Mouse (Mus musculus): ENCODE results near the gene Ndufa13. TPM values are rescaled to one million over a fixed set of nuclear protein-coding genes. Genes with fewer than 3 reads are reported as not detected.

Gene Ndufa13
- polyA plus RNA-seq, 1 experiment from 2014 or later, result 201 TPM

DNA sequence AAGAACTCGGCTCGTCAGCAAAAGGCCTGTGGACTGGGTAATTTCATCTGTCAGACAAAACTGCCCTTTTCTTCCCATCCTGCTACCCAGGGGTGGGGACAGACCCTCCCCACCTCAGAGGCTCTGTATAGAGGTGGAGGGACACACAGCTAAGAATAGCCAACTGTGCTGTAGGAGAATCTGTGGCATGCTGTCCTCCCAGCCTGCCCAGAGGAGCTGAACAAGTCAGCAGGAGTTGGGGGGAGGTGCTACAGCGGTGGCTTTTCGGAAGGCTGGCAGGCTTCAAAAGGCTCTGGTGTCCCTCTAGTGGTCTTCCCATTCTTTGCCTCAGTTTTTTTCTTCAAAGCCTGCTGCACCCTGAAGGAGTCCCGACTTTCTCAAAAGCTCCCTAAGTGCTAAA is 13.4 kb upstream of the Ndufa13 start:
- Histone ChIP-seq H3K36me3 (ENCODE audit: control insufficient read depth, insufficient read depth, low read length) (peaks cover 71% of the 10 kb centered on the region), H3K4me2 (ENCODE audit: low read depth, low read length) (no peak overlapping the region), H3K27me3 (replicated peaks; ENCODE audit: control insufficient read depth, insufficient read depth, low read length) (no peaks in the 10 kb centered on the region), H3K27ac (replicated peaks; ENCODE audit: low read depth, low read length) (no peak overlapping the region), H3K4me1 (ENCODE audit: control insufficient read depth, insufficient read depth, low read length) (peaks cover 7% of the 10 kb centered on the region), H3K9ac (ENCODE audit: low read depth, low read length) (no peak overlapping the region), H3K9me3 (ENCODE audit: control insufficient read depth, low read length) (no peaks in the 10 kb centered on the region), H3K4me3 (ENCODE audit: low read depth, low read length) (no peak overlapping the region)
- ATAC-seq (ENCODE audit: low read depth), result no peak
- WGBS, result 43% methylated on average over 5 of the region's 5 CpGs
- DNase-seq (ENCODE audit: low spot score), result peak; percentile 57

DNA sequence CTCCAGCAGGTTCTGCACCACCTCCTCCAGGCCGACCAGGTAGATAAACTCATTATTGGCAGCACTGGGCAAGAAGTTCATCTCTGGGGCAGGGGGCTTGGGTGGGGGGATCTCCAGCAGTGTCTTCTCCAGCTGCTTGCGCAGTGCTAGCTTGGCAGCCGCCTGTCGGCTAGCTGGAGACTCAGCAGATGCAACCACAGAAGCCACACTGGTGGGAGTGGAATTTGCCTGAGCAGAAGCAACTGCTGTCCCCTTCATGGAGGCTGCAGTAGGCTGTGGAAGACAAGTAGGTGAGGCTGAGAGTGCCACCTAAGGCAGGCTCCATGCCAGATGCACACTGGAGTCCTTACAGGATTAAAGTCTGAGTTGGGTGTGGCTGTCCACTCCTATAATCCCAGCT is 12.2 kb upstream of the Ndufa13 start:
- Histone ChIP-seq H3K9ac (ENCODE audit: low read depth, low read length) (no peak overlapping the region), H3K36me3 (ENCODE audit: control insufficient read depth, insufficient read depth, low read length) (peaks cover 83% of the 10 kb centered on the region), H3K27me3 (replicated peaks; ENCODE audit: control insufficient read depth, insufficient read depth, low read length) (no peaks in the 10 kb centered on the region), H3K9me3 (ENCODE audit: control insufficient read depth, low read length) (no peaks in the 10 kb centered on the region), H3K4me1 (ENCODE audit: control insufficient read depth, insufficient read depth, low read length) (no peaks in the 10 kb centered on the region), H3K27ac (replicated peaks; ENCODE audit: low read depth, low read length) (no peak overlapping the region), H3K4me2 (ENCODE audit: low read depth, low read length) (no peak overlapping the region), H3K4me3 (ENCODE audit: low read depth, low read length) (no peak overlapping the region)
- DNase-seq (ENCODE audit: low spot score) (no peak), ATAC-seq (ENCODE audit: low read depth) (no peak)
- WGBS, result 83% methylated on average over 4 of the region's 4 CpGs

DNA sequence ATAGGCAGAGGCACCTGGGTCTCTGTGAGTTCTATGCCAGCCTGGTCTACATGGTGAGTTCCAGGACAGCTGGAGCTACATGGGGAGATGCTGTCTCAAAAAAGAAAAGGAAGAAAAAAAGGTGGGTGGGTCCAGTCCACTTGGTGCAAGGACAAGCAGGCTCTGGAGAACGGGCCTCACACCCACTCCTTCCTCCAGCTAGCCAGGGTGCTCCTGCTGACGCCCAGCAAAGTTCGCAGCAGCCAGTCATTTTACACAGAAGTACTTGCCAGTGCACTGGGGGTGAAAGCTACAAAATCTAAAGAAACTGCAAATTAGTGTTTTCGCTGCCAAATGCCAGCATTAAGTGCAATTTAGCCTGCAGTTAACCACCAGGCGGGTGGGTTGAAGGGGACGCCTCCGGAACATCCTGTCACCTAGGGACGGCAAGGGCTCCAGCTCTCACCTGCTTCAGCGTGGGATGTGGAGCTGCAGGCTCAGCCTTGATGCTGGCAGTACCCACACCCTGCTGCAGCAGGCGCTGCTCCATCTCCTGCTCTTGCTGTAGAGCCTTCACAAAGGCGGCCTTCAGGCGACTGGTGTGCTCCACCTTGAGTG is 10.2 kb upstream of the Ndufa13 start:
- DNase-seq (ENCODE audit: low spot score) (no peak), ATAC-seq (ENCODE audit: low read depth) (no peak)
- WGBS, result 93% methylated on average over 12 of the region's 12 CpGs
- no peak overlapping the region for H3K4me3 ChIP-seq (ENCODE audit: low read depth, low read length)
- no peak overlapping the region for H3K27ac ChIP-seq (replicated peaks; ENCODE audit: low read depth, low read length)
- H3K4me2 ChIP-seq (ENCODE audit: low read depth, low read length), result no peak overlapping the region
- H3K36me3 ChIP-seq (ENCODE audit: control insufficient read depth, insufficient read depth, low read length), result peaks cover 99% of the 10 kb centered on the region
- no peaks in the 10 kb centered on the region for H3K27me3 ChIP-seq (replicated peaks; ENCODE audit: control insufficient read depth, insufficient read depth, low read length)
- no peaks in the 10 kb centered on the region for H3K4me1 ChIP-seq (ENCODE audit: control insufficient read depth, insufficient read depth, low read length)
- H3K9me3 ChIP-seq (ENCODE audit: control insufficient read depth, low read length), result no peaks in the 10 kb centered on the region
- no peak overlapping the region for H3K9ac ChIP-seq (ENCODE audit: low read depth, low read length)

DNA sequence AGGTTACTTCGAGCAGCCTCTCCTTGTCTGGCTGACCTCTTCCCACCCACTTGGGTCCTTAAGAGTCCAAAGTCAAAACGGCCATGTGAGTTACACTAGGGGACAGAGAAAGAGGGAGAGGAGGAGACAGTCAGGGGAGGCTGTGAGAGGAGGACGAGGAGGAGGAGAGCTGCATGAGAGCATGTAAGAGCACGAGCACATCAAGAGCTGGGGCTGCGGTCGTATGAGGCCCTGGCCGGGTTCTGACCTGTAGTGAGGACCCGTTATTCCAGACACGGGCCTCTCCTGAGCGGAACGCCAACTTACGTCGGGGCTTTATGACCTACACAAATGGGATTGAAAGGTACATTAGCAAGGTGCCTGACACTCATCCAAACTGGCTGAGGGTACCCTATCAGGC is 9.6 kb upstream of the Ndufa13 start:
- no peak overlapping the region for H3K4me3 ChIP-seq (ENCODE audit: low read depth, low read length)
- no peak overlapping the region for H3K27ac ChIP-seq (replicated peaks; ENCODE audit: low read depth, low read length)
- ATAC-seq (ENCODE audit: low read depth) (no peak), DNase-seq (ENCODE audit: low spot score) (no peak)
- H3K9me3 ChIP-seq (ENCODE audit: control insufficient read depth, low read length), result no peaks in the 10 kb centered on the region
- no peak overlapping the region for H3K9ac ChIP-seq (ENCODE audit: low read depth, low read length)
- no peaks in the 10 kb centered on the region for H3K4me1 ChIP-seq (ENCODE audit: control insufficient read depth, insufficient read depth, low read length)
- no peaks in the 10 kb centered on the region for H3K27me3 ChIP-seq (replicated peaks; ENCODE audit: control insufficient read depth, insufficient read depth, low read length)
- 93% methylated on average over 13 of the region's 13 CpGs for WGBS
- no peak overlapping the region for H3K4me2 ChIP-seq (ENCODE audit: low read depth, low read length)
- peaks cover 98% of the 10 kb centered on the region for H3K36me3 ChIP-seq (ENCODE audit: control insufficient read depth, insufficient read depth, low read length)

DNA sequence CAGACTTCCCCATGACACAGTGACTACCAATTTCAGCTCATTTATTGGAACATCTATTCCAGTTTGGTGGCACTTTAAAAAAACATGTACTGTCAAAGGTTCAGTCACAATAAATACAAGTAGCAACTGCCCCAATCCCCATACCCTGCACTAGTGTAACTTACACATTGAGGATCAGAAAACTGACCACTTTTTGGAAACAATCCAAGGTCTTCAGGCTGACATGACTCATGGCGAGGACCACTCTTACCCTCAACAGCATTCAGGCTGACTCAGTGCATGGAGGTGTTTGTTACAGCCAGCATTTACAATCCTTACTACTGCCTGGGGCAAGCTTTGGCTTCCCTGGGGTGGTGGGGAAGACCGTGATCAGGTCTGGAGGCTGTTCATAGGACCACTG is 4.7 kb upstream of the Ndufa13 start:
- Histone ChIP-seq H3K4me2 (ENCODE audit: low read depth, low read length) (no peak overlapping the region), H3K27me3 (replicated peaks; ENCODE audit: control insufficient read depth, insufficient read depth, low read length) (no peaks in the 10 kb centered on the region), H3K9ac (ENCODE audit: low read depth, low read length) (no peak overlapping the region), H3K4me1 (ENCODE audit: control insufficient read depth, insufficient read depth, low read length) (peaks cover 8% of the 10 kb centered on the region), H3K9me3 (ENCODE audit: control insufficient read depth, low read length) (no peaks in the 10 kb centered on the region), H3K36me3 (ENCODE audit: control insufficient read depth, insufficient read depth, low read length) (peaks cover 50% of the 10 kb centered on the region), H3K4me3 (ENCODE audit: low read depth, low read length) (no peak overlapping the region), H3K27ac (replicated peaks; ENCODE audit: low read depth, low read length) (no peak overlapping the region)
- no peak for DNase-seq (ENCODE audit: low spot score)
- 88% methylated on average over 2 of the region's 2 CpGs for WGBS
- ATAC-seq (ENCODE audit: low read depth), result no peak

DNA sequence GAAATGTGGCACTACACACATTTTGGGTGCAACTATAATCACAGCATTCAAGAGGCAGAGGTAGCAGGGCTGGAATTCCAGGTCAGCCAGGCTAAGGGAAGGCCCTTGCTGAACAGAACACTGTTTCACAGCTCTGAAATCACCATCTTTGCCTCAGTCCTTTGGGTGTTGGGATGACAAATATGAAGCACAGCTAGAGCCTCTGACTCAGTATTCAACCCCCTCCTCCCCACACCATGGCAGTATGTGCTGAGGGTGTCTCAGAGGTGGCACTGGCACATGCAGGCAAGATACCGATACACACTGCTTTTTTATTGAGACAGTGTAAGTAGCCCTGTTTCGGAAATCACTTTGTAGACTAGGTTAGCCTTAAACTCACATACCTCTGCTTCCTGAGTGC is 3.9 kb upstream of the Ndufa13 start:
- Histone ChIP-seq H3K27ac (replicated peaks; ENCODE audit: low read depth, low read length) (no peak overlapping the region), H3K36me3 (ENCODE audit: control insufficient read depth, insufficient read depth, low read length) (peaks cover 41% of the 10 kb centered on the region), H3K4me3 (ENCODE audit: low read depth, low read length) (no peak overlapping the region), H3K9ac (ENCODE audit: low read depth, low read length) (no peak overlapping the region), H3K4me2 (ENCODE audit: low read depth, low read length) (no peak overlapping the region), H3K4me1 (ENCODE audit: control insufficient read depth, insufficient read depth, low read length) (peaks cover 11% of the 10 kb centered on the region), H3K27me3 (replicated peaks; ENCODE audit: control insufficient read depth, insufficient read depth, low read length) (no peaks in the 10 kb centered on the region), H3K9me3 (ENCODE audit: control insufficient read depth, low read length) (no peaks in the 10 kb centered on the region)
- 83% methylated on average over 2 of the region's 2 CpGs for WGBS
- no peak for ATAC-seq (ENCODE audit: low read depth)
- DNase-seq (ENCODE audit: low spot score), result no peak

DNA sequence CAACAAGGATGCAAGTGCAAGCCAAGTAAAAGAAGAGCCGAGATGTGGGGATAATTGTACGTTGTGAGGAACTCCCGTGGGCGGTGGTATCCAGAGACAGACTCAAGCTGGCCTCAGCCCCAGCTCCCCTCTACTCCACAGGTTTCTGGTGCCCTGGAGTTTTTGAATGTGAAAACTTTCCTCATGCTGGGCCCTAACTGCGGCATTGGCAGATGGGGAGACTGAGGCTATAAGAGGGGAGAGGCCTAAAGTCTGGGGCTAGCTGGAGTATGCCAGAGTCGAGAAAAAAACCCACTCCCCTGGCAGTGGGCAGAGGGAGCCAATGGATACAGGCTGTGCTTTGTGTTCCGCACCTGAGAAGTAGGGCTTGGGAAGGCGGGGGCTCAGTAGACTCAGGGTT is 1.7 kb upstream of the Ndufa13 start:
- Histone ChIP-seq H3K27ac (replicated peaks; ENCODE audit: low read depth, low read length) (no peak overlapping the region), H3K4me3 (ENCODE audit: low read depth, low read length) (no peak overlapping the region), H3K9me3 (ENCODE audit: control insufficient read depth, low read length) (no peaks in the 10 kb centered on the region), H3K4me1 (ENCODE audit: control insufficient read depth, insufficient read depth, low read length) (peaks cover 24% of the 10 kb centered on the region), H3K36me3 (ENCODE audit: control insufficient read depth, insufficient read depth, low read length) (peaks cover 20% of the 10 kb centered on the region), H3K4me2 (ENCODE audit: low read depth, low read length) (peak overlapping the region; percentile 97), H3K27me3 (replicated peaks; ENCODE audit: control insufficient read depth, insufficient read depth, low read length) (no peaks in the 10 kb centered on the region), H3K9ac (ENCODE audit: low read depth, low read length) (no peak overlapping the region)
- WGBS, result 82% methylated on average over 8 of the region's 8 CpGs
- ATAC-seq (ENCODE audit: low read depth), result no peak
- no peak for DNase-seq (ENCODE audit: low spot score)

DNA sequence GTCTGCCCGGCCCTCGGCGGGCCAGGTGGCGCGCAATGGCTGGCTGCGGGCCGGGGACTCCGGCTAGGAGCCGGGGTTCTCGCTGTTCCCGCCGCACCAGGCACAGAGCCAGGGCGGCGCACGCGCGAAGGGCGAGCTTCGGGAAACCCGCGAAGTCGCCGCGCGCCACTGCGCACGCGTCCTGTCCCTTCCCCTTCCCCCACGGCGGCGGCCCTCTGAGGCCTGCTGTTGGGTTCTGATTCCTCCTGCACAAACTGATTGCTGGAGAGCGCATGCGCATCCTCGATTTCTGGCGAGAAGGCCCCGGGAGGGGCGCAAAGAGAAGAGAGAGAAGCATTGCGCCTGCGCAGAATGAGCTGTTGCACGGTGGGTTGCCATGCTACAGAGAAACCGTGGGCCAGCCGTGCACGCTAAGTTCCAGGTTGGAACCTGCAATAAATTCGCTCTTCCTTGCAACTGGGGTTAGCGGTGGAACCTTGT is 745 bp upstream of the Ndufa13 start:
- Histone ChIP-seq H3K27ac (replicated peaks; ENCODE audit: low read depth, low read length) (peak overlapping the region; percentile 87), H3K4me3 (ENCODE audit: low read depth, low read length) (peak overlapping the region; percentile 68), H3K36me3 (ENCODE audit: control insufficient read depth, insufficient read depth, low read length) (peaks cover 15% of the 10 kb centered on the region), H3K9me3 (ENCODE audit: control insufficient read depth, low read length) (no peaks in the 10 kb centered on the region), H3K4me2 (ENCODE audit: low read depth, low read length) (peak overlapping the region; percentile 97), H3K27me3 (replicated peaks; ENCODE audit: control insufficient read depth, insufficient read depth, low read length) (no peaks in the 10 kb centered on the region), H3K9ac (ENCODE audit: low read depth, low read length) (peak overlapping the region; percentile 72), H3K4me1 (ENCODE audit: control insufficient read depth, insufficient read depth, low read length) (peaks cover 24% of the 10 kb centered on the region)
- ATAC-seq (ENCODE audit: low read depth) (peak; percentile 92), DNase-seq (ENCODE audit: low spot score) (peak; percentile 100)
- under 1% methylated on average over 30 of the region's 45 CpGs for WGBS

DNA sequence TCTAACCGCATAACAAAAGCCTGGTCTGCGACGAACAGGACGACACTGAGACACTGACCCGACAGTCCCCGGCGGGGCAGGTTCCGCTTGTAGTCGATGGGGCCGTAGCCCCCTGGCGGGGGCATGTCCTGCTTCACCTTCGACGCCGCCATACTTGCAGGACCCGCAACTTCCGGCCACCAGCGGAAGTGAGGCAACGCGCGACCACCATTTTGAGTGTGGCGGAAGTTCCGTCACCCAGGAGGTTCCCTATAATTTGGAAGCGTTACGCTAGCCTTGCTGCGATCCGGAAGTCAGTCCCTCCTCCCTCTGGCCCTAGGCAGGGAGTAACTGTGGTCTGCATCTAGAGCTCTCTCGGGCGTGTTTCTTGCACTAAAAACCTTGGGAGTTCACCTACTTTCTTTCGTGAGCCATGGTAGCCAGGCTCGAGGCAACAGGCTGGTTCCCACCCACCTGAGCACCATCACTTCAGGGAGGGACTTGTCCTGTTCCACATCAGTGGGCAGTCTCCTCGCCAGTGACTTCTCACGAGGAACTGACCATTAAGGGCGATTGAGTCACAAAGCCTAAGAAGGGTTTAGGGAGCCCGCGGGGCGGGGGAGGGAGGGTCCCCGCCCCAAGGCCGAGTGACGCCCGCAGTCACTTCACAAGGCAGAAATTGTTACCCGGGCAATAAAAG is 735 bp downstream of the Ndufa13 start:
- Histone ChIP-seq H3K27me3 (replicated peaks; ENCODE audit: control insufficient read depth, insufficient read depth, low read length) (no peaks in the 10 kb centered on the region), H3K4me3 (ENCODE audit: low read depth, low read length) (peak overlapping the region; percentile 68), H3K9ac (ENCODE audit: low read depth, low read length) (peak overlapping the region; percentile 80), H3K4me1 (ENCODE audit: control insufficient read depth, insufficient read depth, low read length) (peaks cover 24% of the 10 kb centered on the region), H3K9me3 (ENCODE audit: control insufficient read depth, low read length) (no peaks in the 10 kb centered on the region), H3K36me3 (ENCODE audit: control insufficient read depth, insufficient read depth, low read length) (0 out of 2 replicates have a peak, but pooled peaks cover 17% of the 10 kb centered on the region), H3K27ac (replicated peaks; ENCODE audit: low read depth, low read length) (peak overlapping the region; percentile 87), H3K4me2 (ENCODE audit: low read depth, low read length) (peak overlapping the region; percentile 97)
- DNase-seq (ENCODE audit: low spot score), result peak; percentile 97
- ATAC-seq (ENCODE audit: low read depth), result peak; percentile 72
- WGBS, result 4% methylated on average over 38 of the region's 41 CpGs
